Mouse (Mus musculus): ENCODE results near the gene Srcap.

The Srcap gene

DNA sequence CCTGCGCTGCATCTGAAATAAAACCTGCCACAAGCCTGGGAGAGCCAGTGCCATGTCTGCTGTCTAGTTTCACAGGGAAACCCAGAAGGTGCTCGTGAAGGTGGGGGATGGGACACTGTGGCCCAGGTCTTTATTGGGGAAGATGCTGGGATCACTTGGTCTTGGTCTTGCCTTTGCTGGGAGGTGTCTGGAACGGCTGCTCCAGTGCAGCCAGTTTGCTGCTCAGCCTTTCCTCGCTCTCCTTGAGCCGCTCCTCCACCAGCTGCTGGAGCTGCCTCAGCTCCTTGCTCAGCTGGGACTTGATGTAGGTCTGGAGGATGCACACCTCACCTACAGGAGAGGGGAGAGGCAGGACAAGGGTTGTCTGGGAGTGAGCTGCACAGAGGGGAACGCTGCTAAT lies 71.5 kb downstream of the Srcap start:
- DNase-seq: no peak

DNA sequence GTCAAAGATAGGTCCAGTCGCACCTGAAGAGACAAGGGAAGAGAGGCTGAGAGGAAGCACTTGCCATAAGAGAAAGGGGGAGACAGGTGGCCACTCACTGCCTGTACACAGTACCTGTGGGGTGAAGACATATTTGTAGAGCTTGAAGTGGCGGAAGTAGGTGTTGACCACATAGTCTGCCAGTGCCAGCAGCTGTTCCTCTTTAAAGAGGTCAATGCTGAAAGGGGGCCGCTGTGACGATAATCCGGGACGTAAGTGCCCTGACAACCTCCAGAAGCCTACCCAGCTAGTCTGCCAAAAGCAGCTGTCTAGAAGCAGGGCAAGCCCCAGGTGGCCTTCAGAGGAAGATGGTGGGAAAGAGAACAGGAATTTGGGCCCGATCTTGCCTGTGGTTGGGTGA lies 73.2 kb downstream of the Srcap start:
- DNase-seq: no peak

DNA sequence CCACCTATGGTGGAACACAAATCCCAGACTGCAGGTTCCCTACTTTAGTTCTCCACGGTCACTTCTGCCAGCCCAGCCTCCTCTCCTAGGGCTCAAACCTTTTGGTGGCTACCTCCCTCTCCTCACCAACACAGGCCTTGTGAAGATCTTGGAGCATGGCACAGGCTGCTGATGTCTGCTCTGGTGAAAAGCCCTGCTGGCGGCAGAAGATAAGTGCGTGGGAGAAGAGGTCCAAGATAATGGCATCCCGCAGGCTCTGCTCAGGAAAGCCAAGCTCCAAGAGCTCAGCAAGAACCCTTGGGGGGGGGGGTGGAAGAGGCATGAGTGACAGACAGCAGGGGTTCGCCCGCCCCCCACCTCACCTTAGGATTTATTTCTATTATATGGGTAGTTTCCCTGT lies 74.4 kb downstream of the Srcap start:
- DNase-seq: no peak

DNA sequence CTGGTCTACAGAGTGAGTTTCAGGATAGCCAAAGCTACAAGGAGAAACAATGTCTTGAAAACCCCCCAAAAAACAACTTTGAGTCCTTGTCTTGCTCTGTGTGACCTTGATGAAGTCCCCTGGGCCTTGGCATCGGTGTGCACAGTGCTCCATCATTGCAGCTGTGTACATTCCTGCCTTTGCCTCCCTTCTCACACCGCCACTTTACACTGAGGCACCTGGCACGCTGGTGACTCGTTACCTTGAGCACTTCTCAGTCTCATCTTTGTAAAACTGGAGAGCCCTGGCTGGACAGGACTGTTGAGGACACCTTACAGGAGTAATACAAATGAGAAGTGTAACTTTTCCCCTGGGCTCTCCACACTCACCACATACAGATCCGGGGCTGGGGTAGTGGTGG lies 75.4 kb downstream of the Srcap start:
- DNase-seq: no peak

DNA sequence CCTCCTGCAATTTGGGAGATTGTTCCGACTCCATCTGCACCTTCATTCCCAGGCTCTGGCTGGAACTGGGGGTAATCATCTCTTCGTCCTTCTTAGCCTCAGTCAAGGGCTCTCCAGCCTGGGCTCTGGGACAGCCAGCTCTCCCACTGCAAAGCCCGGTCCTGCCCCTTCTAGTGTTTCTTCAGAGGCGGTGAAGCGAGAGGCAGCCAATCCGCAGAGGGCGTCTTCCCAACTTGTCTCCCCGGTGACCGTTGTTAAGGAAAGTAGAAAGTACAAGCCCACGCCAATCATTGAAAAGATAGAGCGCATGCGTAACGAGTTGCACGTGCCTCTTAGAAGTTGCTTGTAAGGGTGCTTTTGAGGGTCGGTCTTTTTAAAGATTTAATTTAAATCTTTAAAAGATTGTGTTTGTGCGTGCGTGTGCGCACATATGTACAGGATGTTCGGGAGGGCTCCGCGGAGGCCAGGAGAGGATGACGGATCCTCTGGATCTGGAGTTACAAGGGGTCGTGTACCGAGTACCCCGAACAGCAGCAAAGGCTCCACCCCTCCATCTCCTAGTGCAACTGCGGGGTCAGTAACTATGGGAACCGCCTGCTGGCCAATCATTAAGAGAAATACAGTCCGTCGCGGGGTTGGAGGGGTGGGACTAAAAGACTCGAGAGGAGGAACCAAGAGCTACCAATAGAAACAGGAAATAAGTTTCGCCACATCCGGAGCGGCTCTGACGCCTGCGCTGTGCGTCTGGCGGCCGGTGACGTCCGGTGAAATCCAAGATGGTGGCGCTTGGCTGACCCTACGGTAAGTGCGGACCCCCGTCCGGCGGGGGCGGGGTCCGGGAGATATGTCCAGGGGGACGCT lies 76.5 kb downstream of the Srcap start, which contains the start of the genes Ccdc189 and Rnf40:
Ccdc189 (minus strand) TSS at position 585 of the 861 bp plus-strand sequence.
Rnf40 (plus strand) TSS at position 757 of the 861 bp plus-strand sequence.
- peak; percentile 89 to 91 for DNase-seq

DNA sequence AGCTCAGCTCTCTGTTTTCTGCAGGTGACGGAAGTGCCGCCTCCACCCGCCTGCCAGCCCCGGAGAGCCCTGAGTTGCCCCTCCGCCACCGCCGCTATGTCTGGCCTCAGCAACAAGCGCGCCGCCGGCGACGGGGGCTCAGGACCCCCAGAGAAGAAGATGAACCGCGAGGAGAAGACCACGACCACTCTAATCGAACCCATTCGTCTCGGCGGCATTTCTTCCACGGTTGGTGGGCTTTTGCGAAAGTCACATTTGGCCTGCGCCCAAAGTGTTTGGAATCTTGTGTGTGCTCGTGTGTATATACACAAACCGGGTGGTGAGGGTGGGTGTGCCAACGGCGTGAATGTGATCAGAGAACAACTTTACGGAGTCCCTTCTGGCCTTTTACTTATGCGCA lies 77.1 kb downstream of the Srcap start:
- peak in 1 of 2 experiments; percentile 50 for DNase-seq

DNA sequence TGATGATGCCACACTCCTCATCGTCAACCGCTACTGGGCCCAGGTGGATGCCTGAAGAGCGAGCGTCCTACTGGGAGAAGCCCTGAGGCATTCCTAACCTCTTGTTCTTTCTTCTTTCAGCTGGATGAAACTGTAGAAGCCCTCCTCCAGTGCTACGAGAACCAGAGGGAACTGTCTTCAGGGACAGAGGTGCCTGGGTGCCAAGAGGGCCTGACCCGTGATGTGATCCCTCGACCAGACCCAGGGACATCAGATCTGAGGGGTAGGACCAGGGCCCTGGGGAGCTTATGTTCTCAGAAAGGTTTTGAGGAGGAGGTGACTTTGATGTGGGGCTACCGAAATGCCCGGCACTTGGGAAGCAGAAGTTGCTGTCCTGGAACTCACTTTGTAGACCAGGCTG lies 77.9 kb downstream of the Srcap start:
- DNase-seq: no peak

DNA sequence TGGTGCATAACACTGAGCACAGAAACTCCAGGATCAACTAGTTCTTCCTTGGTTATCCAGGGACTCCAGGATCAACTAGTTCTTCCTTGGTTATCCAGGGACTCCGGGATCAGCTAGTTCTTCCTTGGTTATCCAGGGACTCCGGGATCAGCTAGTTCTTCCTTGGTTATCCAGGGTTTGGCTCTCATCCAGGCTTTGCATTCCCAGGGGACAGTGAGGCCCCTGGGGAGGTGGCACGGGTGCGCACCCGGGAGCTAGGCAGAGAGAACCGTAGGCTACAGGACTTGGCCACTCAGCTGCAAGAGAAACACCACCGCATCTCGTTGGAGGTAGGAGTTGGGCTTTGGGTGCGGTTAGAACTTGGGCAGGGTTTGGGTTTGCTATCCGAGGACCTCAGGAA lies 79.3 kb downstream of the Srcap start:
- DNase-seq: no peak

DNA sequence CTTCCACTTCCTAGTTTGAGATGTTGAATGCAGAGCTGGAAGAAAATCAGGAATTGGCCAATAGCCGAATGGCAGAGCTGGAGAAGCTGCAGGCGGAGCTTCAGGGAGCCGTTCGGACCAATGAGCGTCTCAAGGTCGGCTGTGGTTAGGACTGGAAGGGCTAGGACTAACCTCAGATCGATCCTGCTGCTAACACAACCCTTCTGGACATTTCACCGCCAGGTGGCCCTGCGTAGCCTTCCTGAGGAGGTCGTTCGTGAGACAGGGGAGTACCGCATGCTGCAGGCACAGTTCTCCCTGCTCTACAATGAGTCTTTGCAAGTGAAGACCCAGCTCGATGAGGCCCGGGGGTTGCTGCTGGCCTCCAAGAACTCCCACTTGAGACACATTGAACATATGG lies 80.8 kb downstream of the Srcap start:
- no peak for DNase-seq

DNA sequence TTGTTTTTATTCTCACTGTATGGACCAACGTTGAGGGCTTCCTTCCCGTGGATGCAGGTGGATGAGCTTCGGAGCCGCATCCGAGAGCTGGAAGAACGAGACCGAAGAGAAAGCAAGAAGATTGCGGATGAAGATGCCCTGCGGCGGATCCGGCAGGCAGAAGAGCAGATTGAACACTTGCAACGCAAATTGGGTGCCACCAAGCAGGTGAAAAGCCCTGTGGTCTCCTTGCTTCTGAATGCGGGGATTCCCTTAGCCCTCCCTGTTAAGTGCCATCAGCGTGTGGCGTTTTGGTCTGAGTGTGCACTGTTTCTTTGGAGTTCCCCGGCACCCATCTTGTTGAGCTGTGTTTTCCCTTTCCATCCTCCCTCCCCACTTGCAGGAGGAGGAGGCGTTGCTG lies 85.0 kb downstream of the Srcap start:
- DNase-seq: no peak

DNA sequence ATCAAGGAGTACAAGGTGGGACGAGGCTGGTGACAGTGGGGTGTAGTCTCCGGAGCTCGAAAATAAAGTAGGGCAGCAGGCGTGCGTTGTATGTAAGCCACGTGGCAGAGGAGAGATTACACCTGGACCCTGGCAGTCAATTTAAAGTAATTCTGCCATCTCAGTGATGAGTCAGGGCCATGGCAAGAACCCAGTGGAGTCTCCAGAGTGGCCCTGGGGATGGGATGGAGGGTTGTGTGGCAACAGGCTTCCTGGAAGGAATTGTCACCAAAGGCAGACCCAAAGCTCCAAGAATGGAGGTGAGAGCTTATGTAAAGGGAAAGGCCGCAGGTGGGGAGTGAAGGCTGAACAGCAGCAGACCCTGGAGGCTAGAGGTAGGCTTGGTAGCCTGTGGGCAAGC lies 88.8 kb downstream of the Srcap start:
- no peak for DNase-seq

DNA sequence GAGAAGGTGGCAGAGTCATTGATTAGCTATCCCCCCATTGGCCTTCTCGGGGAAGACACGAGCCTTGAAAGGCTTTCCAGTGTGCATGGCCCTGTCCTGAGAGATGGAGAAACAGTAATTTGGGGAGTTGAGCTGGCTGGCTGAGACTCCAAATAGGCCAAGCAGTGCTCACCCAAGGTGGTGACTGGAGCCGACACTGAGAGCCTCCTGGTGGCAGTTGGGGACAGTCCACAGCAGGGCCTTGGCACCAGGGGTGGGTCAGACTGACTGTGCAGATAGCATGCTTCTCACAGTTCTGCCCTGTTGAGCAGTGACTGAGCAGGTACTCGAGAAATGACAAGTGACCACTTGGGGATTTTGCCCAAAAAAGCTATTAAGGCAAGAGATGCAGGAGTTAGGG lies 90.0 kb downstream of the Srcap start:
- DNase-seq: no peak

DNA sequence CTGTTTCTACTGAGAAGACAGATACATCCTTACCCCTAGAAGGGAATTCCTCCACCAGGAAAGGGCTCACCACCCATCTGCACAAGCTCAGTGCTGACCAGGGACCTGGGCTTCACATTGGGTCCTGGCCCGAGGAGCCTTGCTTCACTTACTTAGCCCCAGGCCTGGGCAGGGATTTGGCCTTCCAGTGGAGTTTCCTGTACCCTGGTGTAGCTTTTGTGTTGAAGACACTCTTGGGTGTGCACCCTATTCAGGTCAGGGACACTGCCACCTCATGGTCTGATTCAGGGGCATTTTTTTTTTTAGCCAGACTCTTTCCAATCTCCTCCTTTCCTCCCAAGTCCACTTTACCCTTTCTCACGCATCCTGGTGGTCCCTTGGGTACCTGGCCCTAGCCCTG lies 91.1 kb downstream of the Srcap start:
- DNase-seq: no peak

DNA sequence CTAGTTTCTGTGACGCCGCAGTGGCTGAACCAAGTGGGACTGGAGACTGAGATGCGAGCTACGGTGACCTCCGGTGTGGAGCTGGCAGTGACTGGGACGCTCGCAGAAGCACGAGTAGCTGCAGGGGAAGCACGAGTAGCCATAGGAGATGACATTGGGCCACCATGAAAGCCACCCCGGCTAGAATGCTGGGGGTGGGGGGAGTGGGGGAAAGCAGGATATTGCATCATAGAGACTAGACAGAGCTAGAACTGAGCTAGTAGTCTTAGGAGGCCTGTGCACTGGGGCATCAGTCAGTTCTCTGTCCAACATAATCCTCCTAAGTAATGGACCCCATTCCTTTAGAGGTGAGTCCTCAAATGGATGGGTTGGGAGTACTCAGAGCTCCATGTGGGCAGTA lies 92.5 kb downstream of the Srcap start:
- DNase-seq: no peak

DNA sequence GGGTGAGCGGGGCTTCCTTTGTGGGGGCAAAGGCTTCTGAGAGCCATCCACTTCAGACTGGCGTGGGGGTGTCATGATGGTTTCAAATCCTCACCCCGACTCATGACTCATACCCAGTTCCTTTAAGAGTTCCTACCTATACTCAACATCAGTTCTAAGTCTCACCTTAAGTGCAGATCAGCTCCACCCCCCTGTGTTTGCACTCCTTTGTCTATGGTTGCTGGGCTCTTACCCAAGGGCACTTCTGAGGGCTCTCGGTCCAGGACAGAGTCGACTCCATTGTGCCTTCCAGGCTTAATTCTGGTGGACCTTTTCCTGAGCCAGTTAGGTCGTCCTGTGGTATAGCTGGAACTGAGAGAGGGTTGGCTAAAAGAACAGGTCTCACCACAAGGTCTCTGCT lies 95.4 kb downstream of the Srcap start:
- DNase-seq: no peak

All from cerebellum, postnatal 25 days (tissue).